Mouse (Mus musculus) limb, embryonic 15.5 days (tissue): ENCODE results near the gene Slc41a2. TPM values are rescaled to one million over a fixed set of nuclear protein-coding genes. Genes with fewer than 3 reads are reported as not detected.

Experiments
- ATAC-seq: fragments of 200-750 bp; cut with Nextera tagmentation; 2 replicates; pipeline ENCODE4 v1.8.0; 2017; ENCODE audit warnings: low read depth, moderate TSS enrichment; ENCODE audit not compliant: insufficient number of reproducible peaks, low FRiP score, low TSS enrichment
- H3K27ac ChIP-seq: fragments of 300-500 bp; sonication (generic); 2 replicates; pipeline ENCODE4 v1.5.1; 2015; ENCODE audit warnings: moderate library complexity, mild to moderate bottlenecking, inconsistent platforms
- H3K27me3 ChIP-seq: fragments of 300-500 bp; sonication (generic); 2 replicates; pipeline ENCODE4 v1.6.1; 2015; ENCODE audit warnings: inconsistent platforms
- H3K36me3 ChIP-seq: fragments of 300-500 bp; sonication (generic); 2 replicates; pipeline ENCODE4 v1.6.1; 2015; ENCODE audit warnings: inconsistent platforms
- H3K4me1 ChIP-seq: fragments of 300-500 bp; sonication (generic); 2 replicates; pipeline ENCODE4 v1.6.1; 2015; ENCODE audit warnings: inconsistent platforms
- H3K4me2 ChIP-seq: fragments of 300-500 bp; sonication (generic); 2 replicates; pipeline ENCODE4 v1.6.1; 2015; ENCODE audit warnings: mild to moderate bottlenecking, inconsistent platforms
- H3K4me3 ChIP-seq: fragments of 300-500 bp; sonication (generic); 2 replicates; pipeline ENCODE4 v1.5.1; 2015; ENCODE audit warnings: mild to moderate bottlenecking, inconsistent platforms
- H3K9ac ChIP-seq: fragments of 300-500 bp; sonication (generic); 2 replicates; pipeline ENCODE4 v1.6.1; 2015; ENCODE audit warnings: inconsistent platforms
- H3K9me3 ChIP-seq: fragments of 300-500 bp; sonication (generic); 2 replicates; pipeline ENCODE4 v1.6.1; 2016; ENCODE audit warnings: inconsistent platforms
- WGBS: fragments of 180-500 bp; shearing (Covaris S2); methylation state at CpG from one replicate; pipeline ENCODE4 v1.1.7; 2015; 5-methylcytosine and 5-hydroxymethylcytosine counted together
- polyA plus RNA-seq: library from polyadenylated mRNA; unstranded; fragments of >200 nt; fragmentation: Nextera tagmentation; extraction: Ambion mirVana; gene quantifications from 2 replicates; pipeline ENCODE4 v1.2.1, GENCODE M21; 2015

Gene Slc41a2
- polyA plus RNA-seq, 1 experiment from 2014 or later, result 1.7 TPM

- Histone ChIP-seq H3K27me3 (no peaks in the 10 kb centered on the region), H3K9ac (no peak overlapping the region), H3K9me3 (no peaks in the 10 kb centered on the region), H3K36me3 (no peaks in the 10 kb centered on the region), H3K4me1 (0 out of 2 replicates have a peak, but pooled peaks cover 6% of the 10 kb centered on the region), H3K4me3 (no peak overlapping the region), H3K4me2 (no peak overlapping the region), H3K27ac (no peak overlapping the region)
- ATAC-seq, result no peak
- 50% methylated on average over 11 of the region's 11 CpGs for WGBS
Measured at GRCm38 (mm10) chr10:83197690-83198336, 139.9 kb downstream of the Slc41a2 start.

GRCm38 (mm10) chr10:83191982-83192381 lies 145.7 kb downstream of the Slc41a2 start:
- no peaks in the 10 kb centered on the region for H3K27me3 ChIP-seq
- ATAC-seq, result no peak
- no peak overlapping the region for H3K27ac ChIP-seq
- WGBS, result 64% methylated on average over 6 of the region's 6 CpGs
- no peaks in the 10 kb centered on the region for H3K9me3 ChIP-seq
- peaks cover 8% of the 10 kb centered on the region for H3K4me1 ChIP-seq
- peaks cover 8% of the 10 kb centered on the region; the same call in 1 of the 2 replicates for H3K36me3 ChIP-seq
- H3K4me3 ChIP-seq, result no peak overlapping the region
- H3K9ac ChIP-seq, result no peak overlapping the region
- H3K4me2 ChIP-seq, result no peak overlapping the region

GRCm38 (mm10) chr10:83191476-83191875 lies 146.2 kb downstream of the Slc41a2 start:
- Histone ChIP-seq H3K4me3 (no peak overlapping the region), H3K9me3 (no peaks in the 10 kb centered on the region), H3K27ac (no peak overlapping the region), H3K9ac (no peak overlapping the region), H3K4me2 (no peak overlapping the region), H3K27me3 (no peaks in the 10 kb centered on the region), H3K36me3 (peaks cover 8% of the 10 kb centered on the region; the same call in 1 of the 2 replicates), H3K4me1 (peaks cover 12% of the 10 kb centered on the region)
- 96% methylated on average over 17 of the region's 17 CpGs for WGBS
- ATAC-seq, result no peak

- no peak overlapping the region for H3K4me2 ChIP-seq
- peaks cover 8% of the 10 kb centered on the region; the same call in 1 of the 2 replicates for H3K36me3 ChIP-seq
- H3K4me1 ChIP-seq, result peaks cover 14% of the 10 kb centered on the region
- no peaks in the 10 kb centered on the region for H3K9me3 ChIP-seq
- no peak overlapping the region for H3K4me3 ChIP-seq
- H3K27ac ChIP-seq, result no peak overlapping the region
- WGBS, result 95% methylated on average over 5 of the region's 5 CpGs
- H3K9ac ChIP-seq, result no peak overlapping the region
- ATAC-seq, result no peak
- peaks cover 6% of the 10 kb centered on the region; the same call in 1 of the 2 replicates for H3K27me3 ChIP-seq
Measured at GRCm38 (mm10) chr10:83189071-83189470, 148.6 kb downstream of the Slc41a2 start.

GRCm38 (mm10) chr10:83186984-83187383 lies 150.7 kb downstream of the Slc41a2 start:
- H3K9ac ChIP-seq, result no peak overlapping the region
- no peak overlapping the region for H3K27ac ChIP-seq
- ATAC-seq, result no peak
- H3K36me3 ChIP-seq, result peaks cover 8% of the 10 kb centered on the region; the same call in 1 of the 2 replicates
- peaks cover 33% of the 10 kb centered on the region for H3K4me1 ChIP-seq
- H3K9me3 ChIP-seq, result no peaks in the 10 kb centered on the region
- H3K27me3 ChIP-seq, result peaks cover 6% of the 10 kb centered on the region; the same call in 1 of the 2 replicates
- H3K4me2 ChIP-seq, result no peak overlapping the region
- no peak overlapping the region for H3K4me3 ChIP-seq
- WGBS, result 58% methylated on average over 5 of the region's 5 CpGs

DNA sequence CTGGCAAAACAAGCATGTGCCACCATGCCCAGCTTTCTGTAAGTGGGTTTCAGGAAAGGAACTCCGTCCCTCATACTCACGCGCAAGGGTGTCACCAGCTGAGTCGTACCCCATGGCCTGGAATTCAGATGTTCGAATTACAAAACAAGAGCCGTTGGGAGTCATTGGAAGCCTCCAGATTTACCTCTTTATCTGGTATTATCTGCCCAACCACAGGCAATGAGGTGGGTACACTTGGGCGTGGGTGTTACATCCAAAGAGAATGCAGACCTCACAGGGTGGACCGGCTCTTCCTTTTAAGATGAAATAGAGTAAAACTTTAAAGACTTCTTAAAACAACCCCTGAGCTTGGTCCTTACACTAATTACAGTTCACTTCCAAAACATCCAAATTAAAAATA lies 151.5 kb downstream of the Slc41a2 start:
- Histone ChIP-seq H3K4me1 (peaks cover 36% of the 10 kb centered on the region), H3K4me2 (no peak overlapping the region), H3K9ac (no peak overlapping the region), H3K27me3 (peaks cover 6% of the 10 kb centered on the region; the same call in 1 of the 2 replicates), H3K36me3 (peaks cover 4% of the 10 kb centered on the region; the same call in 1 of the 2 replicates), H3K27ac (no peak overlapping the region), H3K9me3 (no peaks in the 10 kb centered on the region), H3K4me3 (no peak overlapping the region)
- no peak for ATAC-seq
- 81% methylated on average over 8 of the region's 8 CpGs for WGBS

DNA sequence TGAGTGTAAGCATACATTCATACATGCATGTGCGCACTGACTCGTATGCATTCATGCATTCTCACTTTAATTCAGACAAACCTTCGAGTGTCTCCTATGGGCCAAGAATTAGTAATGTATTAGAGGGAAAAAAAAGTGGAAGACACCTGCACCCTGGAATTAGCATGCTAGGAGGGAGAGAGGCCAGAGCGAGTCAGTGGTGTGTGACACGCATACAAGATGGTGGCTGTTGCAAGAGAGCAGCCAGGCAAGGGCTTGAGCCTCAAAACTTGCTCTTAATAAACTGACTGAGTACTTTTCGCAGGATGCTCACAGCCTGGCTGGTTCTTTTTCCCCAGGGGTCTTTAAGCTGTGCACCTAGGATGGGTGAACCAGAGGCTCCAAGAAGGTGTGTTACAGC lies 152.6 kb downstream of the Slc41a2 start:
- H3K36me3 ChIP-seq, result no peaks in the 10 kb centered on the region
- H3K4me1 ChIP-seq, result peaks cover 36% of the 10 kb centered on the region
- H3K4me2 ChIP-seq, result no peak overlapping the region
- H3K4me3 ChIP-seq, result no peak overlapping the region
- H3K9me3 ChIP-seq, result no peaks in the 10 kb centered on the region
- H3K9ac ChIP-seq, result no peak overlapping the region
- 90% methylated on average over 6 of the region's 6 CpGs for WGBS
- H3K27ac ChIP-seq, result no peak overlapping the region
- peaks cover 6% of the 10 kb centered on the region; the same call in 1 of the 2 replicates for H3K27me3 ChIP-seq
- ATAC-seq, result no peak

GRCm38 (mm10) chr10:83184480-83185069 lies 153.1 kb downstream of the Slc41a2 start:
- H3K4me3 ChIP-seq, result no peak overlapping the region
- no peak for ATAC-seq
- no peak overlapping the region for H3K9ac ChIP-seq
- H3K9me3 ChIP-seq, result no peaks in the 10 kb centered on the region
- H3K36me3 ChIP-seq, result no peaks in the 10 kb centered on the region
- WGBS, result 40% methylated on average over 7 of the region's 7 CpGs
- H3K27ac ChIP-seq, result peak overlapping the region; percentile 22; the same call in 1 of the 2 replicates
- peaks cover 6% of the 10 kb centered on the region; the same call in 1 of the 2 replicates for H3K27me3 ChIP-seq
- H3K4me2 ChIP-seq, result no peak overlapping the region
- peaks cover 36% of the 10 kb centered on the region for H3K4me1 ChIP-seq

- 43% methylated on average over 12 of the region's 12 CpGs for WGBS
- H3K36me3 ChIP-seq, result 0 out of 2 replicates have a peak, but pooled peaks cover 5% of the 10 kb centered on the region
- peaks cover 4% of the 10 kb centered on the region; the same call in 1 of the 2 replicates for H3K9me3 ChIP-seq
- peaks cover 6% of the 10 kb centered on the region; the same call in 1 of the 2 replicates for H3K27me3 ChIP-seq
- H3K27ac ChIP-seq, result peak overlapping the region; percentile 22; the same call in 1 of the 2 replicates
- no peak overlapping the region for H3K4me2 ChIP-seq
- no peak for ATAC-seq
- no peak overlapping the region for H3K4me3 ChIP-seq
- H3K4me1 ChIP-seq, result peaks cover 36% of the 10 kb centered on the region
- no peak overlapping the region for H3K9ac ChIP-seq
Measured at GRCm38 (mm10) chr10:83183634-83184479, 153.8 kb downstream of the Slc41a2 start.

GRCm38 (mm10) chr10:83182573-83182960 lies 155.1 kb downstream of the Slc41a2 start:
- 38% methylated on average over 8 of the region's 8 CpGs for WGBS
- Histone ChIP-seq H3K36me3 (0 out of 2 replicates have a peak, but pooled peaks cover 6% of the 10 kb centered on the region), H3K9ac (no peak overlapping the region), H3K4me1 (peaks cover 37% of the 10 kb centered on the region), H3K4me3 (no peak overlapping the region), H3K9me3 (peaks cover 4% of the 10 kb centered on the region; the same call in 1 of the 2 replicates), H3K27ac (no peak overlapping the region), H3K4me2 (no peak overlapping the region), H3K27me3 (peaks cover 6% of the 10 kb centered on the region; the same call in 1 of the 2 replicates)
- ATAC-seq, result no peak

GRCm38 (mm10) chr10:83181831-83182572 lies 155.7 kb downstream of the Slc41a2 start:
- H3K36me3 ChIP-seq, result 0 out of 2 replicates have a peak, but pooled peaks cover 6% of the 10 kb centered on the region
- peaks cover 4% of the 10 kb centered on the region; the same call in 1 of the 2 replicates for H3K9me3 ChIP-seq
- ATAC-seq, result no peak
- no peak overlapping the region for H3K4me2 ChIP-seq
- WGBS, result 55% methylated on average over 15 of the region's 15 CpGs
- no peak overlapping the region for H3K9ac ChIP-seq
- H3K27me3 ChIP-seq, result peaks cover 6% of the 10 kb centered on the region; the same call in 1 of the 2 replicates
- no peak overlapping the region for H3K27ac ChIP-seq
- H3K4me1 ChIP-seq, result peaks cover 39% of the 10 kb centered on the region
- no peak overlapping the region for H3K4me3 ChIP-seq
